Mouse (Mus musculus) limb, embryonic 10.5 days (tissue): ENCODE data around the gene Pex5. TPM values are rescaled to one million over a fixed set of nuclear protein-coding genes. Genes with fewer than 3 reads are reported as not detected.

Source experiments
- DNase-seq: peaks from one replicate; pipeline ENCODE4 v3.0.0-alpha.2; 2017; ENCODE audit warnings: low spot score
- H3K27ac ChIP-seq: fragments of 300-500 bp; sonication (generic); 2 replicates; pipeline ENCODE4 v1.5.1; 2016; ENCODE audit warnings: mild to moderate bottlenecking
- H3K27me3 ChIP-seq: fragments of 300-500 bp; sonication (generic); 2 replicates; pipeline ENCODE4 v1.6.1; 2016; ENCODE audit warnings: low read depth, mild to moderate bottlenecking; ENCODE audit not compliant: poor library complexity, severe bottlenecking
- H3K36me3 ChIP-seq: fragments of 300-500 bp; sonication (generic); 2 replicates; pipeline ENCODE4 v1.6.1; 2016; ENCODE audit warnings: mild to moderate bottlenecking, moderate library complexity
- H3K4me1 ChIP-seq: fragments of 300-500 bp; sonication (generic); 2 replicates; pipeline ENCODE4 v1.6.1; 2016
- H3K4me3 ChIP-seq: fragments of 300-500 bp; sonication (generic); 2 replicates; pipeline ENCODE4 v1.5.1; 2016; ENCODE audit warnings: mild to moderate bottlenecking, moderate library complexity
- H3K9me3 ChIP-seq: fragments of 300-500 bp; sonication (generic); replicated peaks from 2 replicates; pipeline ENCODE4 v1.6.1; 2016; ENCODE audit warnings: mild to moderate bottlenecking
- WGBS: fragments of 180-500 bp; shearing (Covaris S2); methylation state at CpG from one replicate; pipeline ENCODE4 v1.1.7; 2016; 5-methylcytosine and 5-hydroxymethylcytosine counted together
- polyA plus RNA-seq: library from polyadenylated mRNA; unstranded; fragments of >200 nt; fragmentation: Nextera tagmentation; extraction: Ambion mirVana; gene quantifications from 2 replicates; pipeline ENCODE4 v1.2.1, GENCODE M21; 2016

The Pex5 gene
- 38.0 and 41.4 TPM in 2 replicates for polyA plus RNA-seq

- peak within 1 kb of the TSS; percentile 96 for H3K27ac ChIP-seq
- peaks cover 29% of the 10 kb centered on the region for H3K36me3 ChIP-seq
- peak; percentile 93 for DNase-seq
- peaks cover 19% of the 10 kb centered on the region for H3K4me1 ChIP-seq
- under 1% methylated on average over 32 of the region's 36 CpGs for WGBS
- peak within 1 kb of the TSS; percentile 96 for H3K4me3 ChIP-seq
- H3K9me3 ChIP-seq: no peaks in the 10 kb centered on the region
- H3K27me3 ChIP-seq: no peaks in the 10 kb centered on the region
Observed at GRCm38 (mm10) chr6:124414927-124415325, at the start of gene Pex5. Gene Pex5, minus strand, starts transcription at chr6:124415067.

GRCm38 (mm10) chr6:124463881-124464291 lies 49.0 kb upstream of the Pex5 start:
- 30% methylated on average over 8 of the region's 8 CpGs for WGBS

GRCm38 (mm10) chr6:124459388-124459787 lies 44.5 kb upstream of the Pex5 start:
- DNase-seq: no peak
- WGBS: 81% methylated on average over 4 of the region's 4 CpGs
- peaks cover 6% of the 10 kb centered on the region for H3K4me1 ChIP-seq
- no peaks in the 10 kb centered on the region for H3K9me3 ChIP-seq
- no peaks in the 10 kb centered on the region for H3K36me3 ChIP-seq
- no peak overlapping the region for H3K4me3 ChIP-seq
- no peak overlapping the region for H3K27ac ChIP-seq
- H3K27me3 ChIP-seq: peaks cover 23% of the 10 kb centered on the region

More at GRCm38 (mm10) chr6:124463881-124464291, 49.0 kb upstream of the Pex5 start:
- Histone ChIP-seq H3K4me3 (peak overlapping the region; percentile 57), H3K27me3 (peaks cover 30% of the 10 kb centered on the region), H3K4me1 (peaks cover 18% of the 10 kb centered on the region), H3K27ac (no peak overlapping the region), H3K36me3 (no peaks in the 10 kb centered on the region), H3K9me3 (no peaks in the 10 kb centered on the region)
- DNase-seq: no peak

- Histone ChIP-seq H3K36me3 (no peaks in the 10 kb centered on the region), H3K9me3 (no peaks in the 10 kb centered on the region), H3K27ac (no peak overlapping the region), H3K4me3 (no peak overlapping the region), H3K4me1 (no peaks in the 10 kb centered on the region), H3K27me3 (peaks cover 15% of the 10 kb centered on the region)
- whole genome bisulfite sequencing: 91% methylated on average over 11 of the region's 11 CpGs
- DNase-seq: no peak
Observed at GRCm38 (mm10) chr6:124458505-124458904, 43.6 kb upstream of the Pex5 start.

GRCm38 (mm10) chr6:124457827-124458226 lies 43.0 kb upstream of the Pex5 start:
- Histone ChIP-seq H3K27ac (no peak overlapping the region), H3K4me3 (no peak overlapping the region), H3K36me3 (no peaks in the 10 kb centered on the region), H3K27me3 (peaks cover 9% of the 10 kb centered on the region; the same call in 1 of the 2 replicates), H3K4me1 (no peaks in the 10 kb centered on the region), H3K9me3 (no peaks in the 10 kb centered on the region)
- DNase-seq: no peak
- 90% methylated on average over 5 of the region's 5 CpGs for WGBS

- H3K9me3 ChIP-seq: no peaks in the 10 kb centered on the region
- 0 out of 2 replicates have a peak, but pooled peaks cover 5% of the 10 kb centered on the region for H3K27me3 ChIP-seq
- DNase-seq: no peak
- no peaks in the 10 kb centered on the region for H3K4me1 ChIP-seq
- H3K36me3 ChIP-seq: no peaks in the 10 kb centered on the region
- 86% methylated on average over 5 of the region's 5 CpGs for WGBS
- H3K27ac ChIP-seq: no peak overlapping the region
- H3K4me3 ChIP-seq: no peak overlapping the region
Observed at GRCm38 (mm10) chr6:124456243-124456642, 41.4 kb upstream of the Pex5 start.

GRCm38 (mm10) chr6:124453756-124454155 lies 38.9 kb upstream of the Pex5 start:
- no peak for DNase-seq
- no peak overlapping the region for H3K4me3 ChIP-seq
- WGBS: 53% methylated on average over 4 of the region's 4 CpGs
- no peaks in the 10 kb centered on the region for H3K9me3 ChIP-seq
- H3K27ac ChIP-seq: no peak overlapping the region
- H3K4me1 ChIP-seq: no peaks in the 10 kb centered on the region
- no peaks in the 10 kb centered on the region for H3K36me3 ChIP-seq
- H3K27me3 ChIP-seq: 0 out of 2 replicates have a peak, but pooled peaks cover 5% of the 10 kb centered on the region

- no peaks in the 10 kb centered on the region for H3K9me3 ChIP-seq
- H3K27ac ChIP-seq: no peak overlapping the region
- 0 out of 2 replicates have a peak, but pooled peaks cover 5% of the 10 kb centered on the region for H3K27me3 ChIP-seq
- H3K4me3 ChIP-seq: no peak overlapping the region
- H3K36me3 ChIP-seq: no peaks in the 10 kb centered on the region
- 67% methylated on average over 3 of the region's 3 CpGs for WGBS
- no peaks in the 10 kb centered on the region for H3K4me1 ChIP-seq
- DNase-seq: no peak
Observed at GRCm38 (mm10) chr6:124451995-124452394, 37.1 kb upstream of the Pex5 start.

GRCm38 (mm10) chr6:124449668-124450383 lies 35.0 kb upstream of the Pex5 start:
- 84% methylated on average over 18 of the region's 18 CpGs for WGBS

GRCm38 (mm10) chr6:124448959-124449667 lies 34.2 kb upstream of the Pex5 start:
- no peak for DNase-seq
- no peaks in the 10 kb centered on the region for H3K4me1 ChIP-seq
- no peaks in the 10 kb centered on the region for H3K9me3 ChIP-seq
- H3K27me3 ChIP-seq: 0 out of 2 replicates have a peak, but pooled peaks cover 5% of the 10 kb centered on the region
- H3K4me3 ChIP-seq: no peak overlapping the region
- WGBS: 94% methylated on average over 16 of the region's 16 CpGs
- H3K36me3 ChIP-seq: no peaks in the 10 kb centered on the region
- no peak overlapping the region for H3K27ac ChIP-seq

More at GRCm38 (mm10) chr6:124449668-124450383, 35.0 kb upstream of the Pex5 start:
- H3K9me3 ChIP-seq: no peaks in the 10 kb centered on the region
- H3K36me3 ChIP-seq: no peaks in the 10 kb centered on the region
- H3K27ac ChIP-seq: no peak overlapping the region
- no peak for DNase-seq
- 0 out of 2 replicates have a peak, but pooled peaks cover 5% of the 10 kb centered on the region for H3K27me3 ChIP-seq
- H3K4me1 ChIP-seq: no peaks in the 10 kb centered on the region
- H3K4me3 ChIP-seq: no peak overlapping the region

GRCm38 (mm10) chr6:124448186-124448852 lies 33.5 kb upstream of the Pex5 start:
- Histone ChIP-seq H3K27ac (no peak overlapping the region), H3K36me3 (no peaks in the 10 kb centered on the region), H3K4me3 (no peak overlapping the region), H3K4me1 (no peaks in the 10 kb centered on the region), H3K27me3 (0 out of 2 replicates have a peak, but pooled peaks cover 5% of the 10 kb centered on the region), H3K9me3 (no peaks in the 10 kb centered on the region)
- no peak for DNase-seq
- WGBS: 79% methylated on average over 10 of the region's 10 CpGs

- no peak for DNase-seq
- H3K9me3 ChIP-seq: no peaks in the 10 kb centered on the region
- H3K27ac ChIP-seq: no peak overlapping the region
- WGBS: 94% methylated on average over 2 of the region's 2 CpGs
- no peak overlapping the region for H3K4me3 ChIP-seq
- H3K27me3 ChIP-seq: no peaks in the 10 kb centered on the region
- H3K36me3 ChIP-seq: no peaks in the 10 kb centered on the region
- no peaks in the 10 kb centered on the region for H3K4me1 ChIP-seq
Observed at GRCm38 (mm10) chr6:124447356-124447755, 32.5 kb upstream of the Pex5 start.
